Mouse (Mus musculus): ENCODE data around the gene Mef2d.

- TF ChIP-seq POLR2A (IDR thresholded peaks at IDR 0.05; ENCODE audit: low read depth, low read length) (no peak), CTCF (IDR thresholded peaks at IDR 0.05; ENCODE audit: borderline replicate concordance, insufficient read depth, low read length) (no peak)
Measured at GRCm38 (mm10) chr3:88126181-88126580, 16.0 kb upstream of the Mef2d start.
